Mouse (Mus musculus): Measurements from ENCODE around the gene Upk1a. TPM values are rescaled to one million over a fixed set of nuclear protein-coding genes. Genes with fewer than 3 reads are reported as not detected.

The Upk1a gene
- polyA plus RNA-seq, 1 experiment from 2014 or later, result 1.5 TPM

- peaks cover 21% of the 10 kb centered on the region for H3K36me3 ChIP-seq (ENCODE audit: control insufficient read depth, insufficient read depth, low read length)
- H3K27me3 ChIP-seq (replicated peaks; ENCODE audit: control insufficient read depth, insufficient read depth, low read length), result no peaks in the 10 kb centered on the region
- H3K4me1 ChIP-seq (replicated peaks; ENCODE audit: control insufficient read depth, insufficient read depth, low read length), result peaks cover 11% of the 10 kb centered on the region
- WGBS, result under 1% methylated on average over 48 of the region's 68 CpGs
- ATAC-seq (replicated peaks; ENCODE audit: low FRiP score), result peak; percentile 93
- peak within 1 kb of the TSS; percentile 91 for H3K27ac ChIP-seq (ENCODE audit: low read depth, low read length)
- no peaks in the 10 kb centered on the region for H3K9me3 ChIP-seq (ENCODE audit: control insufficient read depth, low read length)
- H3K9ac ChIP-seq (ENCODE audit: low read depth, low read length), result peak within 1 kb of the TSS; percentile 99
- DNase-seq (ENCODE audit: low spot score), result peak; percentile 98
- H3K4me2 ChIP-seq, result peak within 1 kb of the TSS; percentile 83
- peak within 1 kb of the TSS; percentile 96 for H3K4me3 ChIP-seq (ENCODE audit: low read depth, low read length)
These were observed 23.8 kb downstream of the Upk1a start, which contains the start of gene Kmt2b for GRCm38 (mm10) chr7:30588676-30589434. Kmt2b (minus strand) TSS chr7:30588726.

GRCm38 (mm10) chr7:30587842-30588667 is 24.6 kb downstream of the Upk1a start:
- DNase-seq (ENCODE audit: low spot score) (peak; percentile 62), ATAC-seq (replicated peaks; ENCODE audit: low FRiP score) (peak; percentile 27)
- Histone ChIP-seq H3K4me2 (peak overlapping the region; percentile 83), H3K36me3 (ENCODE audit: control insufficient read depth, insufficient read depth, low read length) (peaks cover 27% of the 10 kb centered on the region), H3K27me3 (replicated peaks; ENCODE audit: control insufficient read depth, insufficient read depth, low read length) (no peaks in the 10 kb centered on the region), H3K9ac (ENCODE audit: low read depth, low read length) (peak overlapping the region; percentile 99), H3K9me3 (ENCODE audit: control insufficient read depth, low read length) (no peaks in the 10 kb centered on the region), H3K4me1 (replicated peaks; ENCODE audit: control insufficient read depth, insufficient read depth, low read length) (peaks cover 11% of the 10 kb centered on the region), H3K27ac (ENCODE audit: low read depth, low read length) (peak overlapping the region; percentile 91), H3K4me3 (ENCODE audit: low read depth, low read length) (peak overlapping the region; percentile 96)
- under 1% methylated on average over 52 of the region's 67 CpGs for WGBS

GRCm38 (mm10) chr7:30586455-30587020 is 26.1 kb downstream of the Upk1a start:
- DNase-seq (ENCODE audit: low spot score) (no peak), ATAC-seq (replicated peaks; ENCODE audit: low FRiP score) (no peak)
- no peaks in the 10 kb centered on the region for H3K27me3 ChIP-seq (replicated peaks; ENCODE audit: control insufficient read depth, insufficient read depth, low read length)
- H3K9ac ChIP-seq (ENCODE audit: low read depth, low read length), result no peak overlapping the region
- H3K4me2 ChIP-seq, result peak overlapping the region; percentile 83
- H3K4me3 ChIP-seq (ENCODE audit: low read depth, low read length), result peak overlapping the region; percentile 96; the same call in 1 of the 2 replicates
- no peak overlapping the region for H3K27ac ChIP-seq (ENCODE audit: low read depth, low read length)
- peaks cover 11% of the 10 kb centered on the region for H3K4me1 ChIP-seq (replicated peaks; ENCODE audit: control insufficient read depth, insufficient read depth, low read length)
- H3K36me3 ChIP-seq (ENCODE audit: control insufficient read depth, insufficient read depth, low read length), result peaks cover 36% of the 10 kb centered on the region
- 90% methylated on average over 28 of the region's 28 CpGs for WGBS
- H3K9me3 ChIP-seq (ENCODE audit: control insufficient read depth, low read length), result no peaks in the 10 kb centered on the region

GRCm38 (mm10) chr7:30585170-30585569 is 27.5 kb downstream of the Upk1a start:
- ATAC-seq (replicated peaks; ENCODE audit: low FRiP score) (no peak), DNase-seq (ENCODE audit: low spot score) (no peak)
- Histone ChIP-seq H3K4me3 (ENCODE audit: low read depth, low read length) (no peak overlapping the region), H3K27me3 (replicated peaks; ENCODE audit: control insufficient read depth, insufficient read depth, low read length) (no peaks in the 10 kb centered on the region), H3K4me1 (replicated peaks; ENCODE audit: control insufficient read depth, insufficient read depth, low read length) (peaks cover 11% of the 10 kb centered on the region), H3K4me2 (no peak overlapping the region), H3K9ac (ENCODE audit: low read depth, low read length) (no peak overlapping the region), H3K36me3 (ENCODE audit: control insufficient read depth, insufficient read depth, low read length) (peaks cover 48% of the 10 kb centered on the region), H3K27ac (ENCODE audit: low read depth, low read length) (no peak overlapping the region), H3K9me3 (ENCODE audit: control insufficient read depth, low read length) (no peaks in the 10 kb centered on the region)
- WGBS, result 94% methylated on average over 7 of the region's 7 CpGs

GRCm38 (mm10) chr7:30584339-30584738 is 28.3 kb downstream of the Upk1a start:
- Histone ChIP-seq H3K27me3 (replicated peaks; ENCODE audit: control insufficient read depth, insufficient read depth, low read length) (no peaks in the 10 kb centered on the region), H3K9ac (ENCODE audit: low read depth, low read length) (no peak overlapping the region), H3K27ac (ENCODE audit: low read depth, low read length) (no peak overlapping the region), H3K4me1 (replicated peaks; ENCODE audit: control insufficient read depth, insufficient read depth, low read length) (peaks cover 5% of the 10 kb centered on the region), H3K4me3 (ENCODE audit: low read depth, low read length) (no peak overlapping the region), H3K36me3 (ENCODE audit: control insufficient read depth, insufficient read depth, low read length) (peaks cover 56% of the 10 kb centered on the region), H3K9me3 (ENCODE audit: control insufficient read depth, low read length) (no peaks in the 10 kb centered on the region), H3K4me2 (no peak overlapping the region)
- DNase-seq (ENCODE audit: low spot score) (no peak), ATAC-seq (replicated peaks; ENCODE audit: low FRiP score) (no peak)
- 95% methylated on average over 10 of the region's 10 CpGs for WGBS

- ATAC-seq (replicated peaks; ENCODE audit: low FRiP score) (no peak), DNase-seq (ENCODE audit: low spot score) (no peak)
- no peak overlapping the region for H3K9ac ChIP-seq (ENCODE audit: low read depth, low read length)
- H3K4me1 ChIP-seq (replicated peaks; ENCODE audit: control insufficient read depth, insufficient read depth, low read length), result no peaks in the 10 kb centered on the region
- no peak overlapping the region for H3K27ac ChIP-seq (ENCODE audit: low read depth, low read length)
- peaks cover 76% of the 10 kb centered on the region for H3K36me3 ChIP-seq (ENCODE audit: control insufficient read depth, insufficient read depth, low read length)
- 94% methylated on average over 16 of the region's 16 CpGs for WGBS
- H3K27me3 ChIP-seq (replicated peaks; ENCODE audit: control insufficient read depth, insufficient read depth, low read length), result no peaks in the 10 kb centered on the region
- no peak overlapping the region for H3K4me2 ChIP-seq
- no peaks in the 10 kb centered on the region for H3K9me3 ChIP-seq (ENCODE audit: control insufficient read depth, low read length)
- H3K4me3 ChIP-seq (ENCODE audit: low read depth, low read length), result no peak overlapping the region
These were observed 31.1 kb downstream of the Upk1a start for GRCm38 (mm10) chr7:30581547-30581946.

- DNase-seq (ENCODE audit: low spot score) (no peak), ATAC-seq (replicated peaks; ENCODE audit: low FRiP score) (0 out of 2 replicates have a peak, but pooled peaks have one; percentile 22)
- H3K4me2 ChIP-seq, result no peak overlapping the region
- H3K4me3 ChIP-seq (ENCODE audit: low read depth, low read length), result no peak overlapping the region
- H3K27me3 ChIP-seq (replicated peaks; ENCODE audit: control insufficient read depth, insufficient read depth, low read length), result no peaks in the 10 kb centered on the region
- WGBS, result 93% methylated on average over 8 of the region's 8 CpGs
- H3K4me1 ChIP-seq (replicated peaks; ENCODE audit: control insufficient read depth, insufficient read depth, low read length), result no peaks in the 10 kb centered on the region
- H3K36me3 ChIP-seq (ENCODE audit: control insufficient read depth, insufficient read depth, low read length), result peaks cover 84% of the 10 kb centered on the region
- H3K9me3 ChIP-seq (ENCODE audit: control insufficient read depth, low read length), result no peaks in the 10 kb centered on the region
- H3K9ac ChIP-seq (ENCODE audit: low read depth, low read length), result no peak overlapping the region
- H3K27ac ChIP-seq (ENCODE audit: low read depth, low read length), result no peak overlapping the region
These were observed 32.7 kb downstream of the Upk1a start for GRCm38 (mm10) chr7:30579950-30580349.

- H3K9ac ChIP-seq (ENCODE audit: low read depth, low read length), result no peak overlapping the region
- DNase-seq (ENCODE audit: low spot score), result no peak
- peaks cover 81% of the 10 kb centered on the region for H3K36me3 ChIP-seq (ENCODE audit: control insufficient read depth, insufficient read depth, low read length)
- no peaks in the 10 kb centered on the region for H3K9me3 ChIP-seq (ENCODE audit: control insufficient read depth, low read length)
- 78% methylated on average over 2 of the region's 2 CpGs for WGBS
- H3K27me3 ChIP-seq (replicated peaks; ENCODE audit: control insufficient read depth, insufficient read depth, low read length), result no peaks in the 10 kb centered on the region
- H3K4me3 ChIP-seq (ENCODE audit: low read depth, low read length), result no peak overlapping the region
- H3K27ac ChIP-seq (ENCODE audit: low read depth, low read length), result no peak overlapping the region
- no peak overlapping the region; the same call in 1 of the 2 replicates for H3K4me2 ChIP-seq
- no peak for ATAC-seq (replicated peaks; ENCODE audit: low FRiP score)
- H3K4me1 ChIP-seq (replicated peaks; ENCODE audit: control insufficient read depth, insufficient read depth, low read length), result peaks cover 10% of the 10 kb centered on the region
These were observed 39.7 kb downstream of the Upk1a start for GRCm38 (mm10) chr7:30572969-30573368.

All from liver, embryonic 11.5 days (tissue).